Mouse (Mus musculus): ENCODE measurements at regions not wholly inside any gene's neighbourhood (a gene's known extent, or its start where the extent isn't known, plus 50 kb on each side); places are given as distances from the start of the nearest gene placed in this dataset.

- DNase-seq (ENCODE audit: extremely low spot score): no peak
Observed at GRCm38 (mm10) chr2:94248948-94249347, 91.2 kb upstream of the Hsd17b12 start.

GRCm38 (mm10) chr2:94246851-94247471, 89.2 kb upstream of the Hsd17b12 start:
- no peak for DNase-seq (ENCODE audit: extremely low spot score)

DNA sequence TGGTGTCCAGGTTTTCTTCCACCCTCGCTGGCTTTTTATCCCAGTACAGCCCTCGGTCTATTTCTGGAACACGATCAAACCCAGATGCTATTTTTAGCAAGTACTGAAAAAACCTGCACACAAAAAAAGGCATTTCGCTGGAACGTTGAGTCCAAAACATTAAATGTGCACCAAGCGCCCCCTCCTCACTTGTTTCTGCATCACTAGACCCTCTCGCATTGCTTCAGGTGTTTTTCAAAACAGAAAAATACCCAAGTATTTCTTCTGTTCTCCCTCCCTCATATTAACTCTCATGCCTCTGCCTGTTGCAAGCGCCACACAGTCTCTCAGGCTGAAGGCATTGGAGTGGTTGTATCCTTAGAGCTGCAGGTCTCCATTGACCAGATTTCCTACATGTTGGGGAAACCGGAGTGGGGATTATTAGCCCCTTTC, 88.4 kb upstream of the Hsd17b12 start:
- DNase-seq (ENCODE audit: extremely low spot score): no peak

DNA sequence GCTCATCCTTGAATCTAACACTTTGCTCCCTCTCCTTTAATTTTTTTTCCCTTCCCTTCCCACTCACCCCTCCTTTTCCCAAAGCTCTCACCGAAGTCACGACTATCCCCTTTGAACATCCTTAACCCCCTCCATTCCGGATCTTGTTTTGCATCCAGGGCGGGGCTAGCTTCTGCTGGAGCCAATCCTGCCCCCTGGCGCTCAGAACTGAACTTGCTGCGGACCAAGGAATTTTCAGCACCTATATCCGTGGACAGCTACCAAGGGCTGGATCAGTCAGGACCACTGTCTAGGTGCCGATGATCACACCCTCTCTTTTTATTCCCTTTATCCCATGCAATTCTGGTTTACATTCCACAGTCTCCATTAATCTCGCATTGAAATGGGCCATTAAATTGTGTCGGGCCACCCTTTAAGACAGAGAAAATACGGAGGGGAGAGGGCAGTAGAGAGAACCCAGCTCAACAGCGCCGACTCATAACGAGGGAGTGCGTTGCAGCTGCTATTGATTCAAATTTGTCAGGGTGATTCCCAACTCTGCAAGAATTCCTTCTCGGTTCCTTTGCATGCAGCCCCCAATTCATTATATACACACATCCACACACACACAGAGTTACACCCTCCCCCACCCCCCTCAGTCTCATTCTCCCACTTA, 87.7 kb upstream of the Hsd17b12 start:
- DNase-seq (ENCODE audit: extremely low spot score): peak; percentile 89

- no peak for DNase-seq (ENCODE audit: extremely low spot score)
Observed at GRCm38 (mm10) chr2:94244140-94244539, 86.4 kb upstream of the Hsd17b12 start.

- no peak for DNase-seq (ENCODE audit: extremely low spot score)
Observed at GRCm38 (mm10) chr2:94243053-94243916, 85.5 kb upstream of the Hsd17b12 start.

DNA sequence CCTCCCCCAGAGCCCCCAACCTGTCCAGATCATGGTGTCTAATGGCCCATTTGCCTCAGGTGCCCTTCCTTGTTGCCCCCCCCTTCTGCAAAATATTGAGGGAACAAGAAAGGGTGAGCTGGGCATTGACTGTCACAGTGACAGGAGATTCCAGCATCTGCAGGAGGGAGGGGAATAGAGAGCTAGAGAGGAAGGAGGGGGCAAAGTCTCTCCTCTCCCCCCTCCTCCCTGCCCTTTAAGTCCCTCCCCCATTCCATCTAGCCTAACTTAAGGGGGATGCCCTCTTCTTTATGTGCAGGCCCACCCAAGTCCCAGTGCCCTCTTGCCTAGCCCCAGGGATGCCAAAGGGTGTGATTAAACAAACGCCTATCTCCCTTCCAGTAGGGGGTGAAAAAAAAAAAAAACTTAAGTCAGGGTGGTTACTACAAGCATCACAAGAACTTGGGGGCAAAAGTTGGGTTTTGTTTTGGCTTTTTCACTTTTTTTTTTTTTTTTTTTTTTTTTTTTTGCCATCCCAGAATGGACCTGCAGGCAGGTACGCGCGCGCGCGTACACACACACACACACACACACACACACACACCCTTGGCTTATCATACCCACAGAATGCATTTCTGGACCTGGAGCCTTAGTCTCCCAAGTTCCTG, 84.8 kb upstream of the Hsd17b12 start:
- no peak for DNase-seq (ENCODE audit: extremely low spot score)

GRCm38 (mm10) chr2:94242051-94242397, 84.3 kb upstream of the Hsd17b12 start:
- DNase-seq (ENCODE audit: extremely low spot score): no peak

DNA sequence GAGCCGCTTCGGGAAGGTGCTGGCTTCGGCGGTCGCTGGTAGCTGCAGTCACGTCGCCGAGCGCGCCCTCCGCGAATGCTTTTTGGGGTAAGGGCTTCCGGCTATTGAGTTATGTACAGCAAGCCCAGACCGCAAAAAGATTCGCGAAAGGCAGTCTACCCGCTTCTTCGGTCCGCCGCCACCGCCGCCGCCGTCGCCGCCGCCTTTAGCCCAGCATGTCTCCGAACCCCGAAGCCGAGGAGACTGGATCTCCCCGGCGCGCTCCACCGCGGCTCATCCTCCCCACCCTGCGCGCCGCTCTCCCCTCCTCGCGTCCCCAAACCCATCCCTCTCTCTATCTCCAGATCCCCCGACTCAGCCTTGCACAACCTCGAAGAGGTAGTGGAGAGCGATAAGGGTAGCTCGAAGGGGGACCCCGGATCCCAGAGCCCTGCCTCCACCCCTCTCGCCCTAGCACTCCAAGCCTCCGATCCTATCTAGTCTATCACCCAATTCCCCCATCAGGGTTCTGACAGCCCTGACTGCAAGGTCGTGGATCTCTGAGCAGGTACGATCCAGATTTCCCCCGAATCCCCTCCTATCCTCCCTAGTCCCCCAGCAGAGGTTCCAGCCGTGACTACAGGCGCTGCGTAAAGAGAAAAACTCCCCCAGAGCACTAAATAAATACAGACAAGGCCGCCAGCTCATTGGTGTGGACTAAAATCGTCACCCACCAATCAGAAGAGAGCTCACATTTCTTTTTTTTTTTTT, 83.7 kb upstream of the Hsd17b12 start:
- DNase-seq (ENCODE audit: extremely low spot score): no peak

DNA sequence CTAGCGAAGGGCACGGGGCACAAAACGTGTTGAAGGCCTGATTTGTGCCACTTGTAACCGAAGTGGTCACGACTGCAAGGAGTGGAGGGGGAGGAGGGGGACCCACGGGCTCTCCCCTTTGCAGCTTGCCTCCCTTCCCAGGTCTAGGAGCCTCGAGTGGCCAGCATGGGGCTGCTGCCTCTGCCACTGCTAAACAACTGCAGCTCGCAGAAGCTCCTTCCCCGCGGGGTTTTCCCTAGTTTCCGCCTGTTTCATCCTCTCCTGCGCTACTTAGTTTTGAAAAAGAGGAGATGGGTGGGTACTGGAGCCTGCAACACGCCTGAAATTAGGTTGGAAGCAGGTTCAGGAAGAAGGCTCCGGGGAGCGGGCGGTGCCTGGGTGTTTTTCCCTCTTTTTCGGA, 82.6 kb upstream of the Hsd17b12 start:
- DNase-seq (ENCODE audit: extremely low spot score): no peak

GRCm38 (mm10) chr2:94239573-94239972, 81.8 kb upstream of the Hsd17b12 start:
- DNase-seq (ENCODE audit: extremely low spot score): no peak

DNA sequence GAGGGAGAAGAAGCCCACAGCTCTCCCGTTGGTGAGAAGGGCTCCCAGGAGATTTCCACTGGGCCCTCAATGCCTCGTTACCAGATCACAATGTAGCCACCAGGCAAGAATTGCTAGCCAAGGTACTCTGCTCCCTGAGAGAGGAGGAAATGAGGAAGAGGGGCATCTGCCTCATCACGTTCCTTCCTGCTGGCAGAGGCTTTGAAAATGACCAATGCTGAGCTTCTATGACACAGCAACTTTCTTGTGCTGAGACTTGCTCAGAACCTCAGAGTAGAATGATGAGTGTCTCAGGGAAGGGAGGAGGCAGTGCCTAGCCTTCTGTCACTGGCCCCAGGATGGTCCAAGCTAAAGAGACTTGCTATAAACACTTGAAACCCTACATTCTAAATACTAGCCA, 78.7 kb upstream of the Hsd17b12 start:
- DNase-seq (ENCODE audit: extremely low spot score): no peak

GRCm38 (mm10) chr2:94233597-94233996, 75.8 kb upstream of the Hsd17b12 start:
- no peak for DNase-seq (ENCODE audit: extremely low spot score)

GRCm38 (mm10) chr2:94219421-94219820, 61.7 kb upstream of the Hsd17b12 start:
- no peak for DNase-seq (ENCODE audit: extremely low spot score)

GRCm38 (mm10) chr2:94217481-94217880, 59.7 kb upstream of the Hsd17b12 start:
- no peak for DNase-seq (ENCODE audit: extremely low spot score)

GRCm38 (mm10) chr2:94215455-94215854, 57.7 kb upstream of the Hsd17b12 start:
- DNase-seq (ENCODE audit: extremely low spot score): no peak

All from embryo, embryonic 9.5 days (tissue).